In genomic region chr9:27334895-27335294, GRCm38 (mm10) we compare ENCODE assay signal across 19 mouse cellular contexts. TPM values are rescaled to one million over a fixed set of nuclear protein-coding genes. Genes with fewer than 3 reads are reported as not detected.
DNase-seq lines count a peak whose midpoint lies in the region; ATAC-seq lines count a peak whose summit lies in the region.
"Had no signal": no experiment of that assay in that cellular context is flagged by ENCODE, and none has a peak within 500 bp of the region (broad histone marks: within the 10 kb centered on the region; RNA-seq: fewer than 3 reads in every experiment).

No protein-coding gene starts in this region.

- no peaks in the 10 kb centered on the region for H3K4me1 ChIP-seq in embryonic facial prominence, embryonic 12.5 days
- H3K4me1 ChIP-seq in embryonic facial prominence, embryonic 10.5 days = no peaks in the 10 kb centered on the region; the same call in 1 of the 2 replicates
- H3K4me1 ChIP-seq in kidney, embryonic 16.5 days (ENCODE audit: insufficient read depth, low read length) = no peaks in the 10 kb centered on the region
- H3K4me1 ChIP-seq in midbrain, embryonic 15.5 days = no peaks in the 10 kb centered on the region

- no peaks in the 10 kb centered on the region for H3K36me3 ChIP-seq in embryonic facial prominence, embryonic 12.5 days
- H3K36me3 ChIP-seq in embryonic facial prominence, embryonic 10.5 days (replicated peaks) = peaks cover 24% of the 10 kb centered on the region
- no peaks in the 10 kb centered on the region for H3K36me3 ChIP-seq in kidney, embryonic 16.5 days (ENCODE audit: insufficient read depth, low read length)
- peaks cover 28% of the 10 kb centered on the region for H3K36me3 ChIP-seq in midbrain, embryonic 15.5 days (replicated peaks)

- H3K9ac ChIP-seq in embryonic facial prominence, embryonic 12.5 days = no peak overlapping the region
- H3K9ac ChIP-seq in kidney, embryonic 16.5 days (replicated peaks; ENCODE audit: low read length) = no peak overlapping the region
- H3K9ac ChIP-seq in midbrain, embryonic 15.5 days = no peak overlapping the region
- H3K9ac ChIP-seq: forebrain, embryonic 15.5 days; liver, postnatal 0 days had no signal

- no peaks in the 10 kb centered on the region for H3K9me3 ChIP-seq in embryonic facial prominence, embryonic 12.5 days
- H3K9me3 ChIP-seq in embryonic facial prominence, embryonic 10.5 days = no peaks in the 10 kb centered on the region
- H3K9me3 ChIP-seq in kidney, embryonic 16.5 days (ENCODE audit: low read length) = no peaks in the 10 kb centered on the region
- no peaks in the 10 kb centered on the region for H3K9me3 ChIP-seq in midbrain, embryonic 15.5 days
- H3K9me3 ChIP-seq: forebrain, embryonic 15.5 days; heart, embryonic 10.5 days had no signal

- H3K27ac ChIP-seq in embryonic facial prominence, embryonic 12.5 days = no peak overlapping the region
- H3K27ac ChIP-seq in embryonic facial prominence, embryonic 10.5 days (replicated peaks) = no peak overlapping the region
- no peak overlapping the region for H3K27ac ChIP-seq in kidney, embryonic 16.5 days (ENCODE audit: low read length)
- no peak overlapping the region for H3K27ac ChIP-seq in midbrain, embryonic 15.5 days
- H3K27ac ChIP-seq: forebrain, embryonic 15.5 days; heart, embryonic 10.5 days; stomach, postnatal 0 days had no signal

- ATAC-seq in embryonic facial prominence, embryonic 12.5 days (ENCODE audit: insufficient number of reproducible peaks, insufficient read depth, low FRiP score, low TSS enrichment) = peak; percentile 31; the same call in 1 of the 2 replicates
- peak; percentile 30 for ATAC-seq in kidney, embryonic 16.5 days (ENCODE audit: low FRiP score, low TSS enrichment)
- ATAC-seq in midbrain, embryonic 15.5 days (replicated peaks) = 0 out of 2 replicates have a peak, but pooled peaks have one; percentile 27
- ATAC-seq: forebrain, embryonic 15.5 days; intestine, postnatal 0 days; liver, postnatal 0 days had no signal

- DNase-seq in embryonic facial prominence, embryonic 10.5 days (ENCODE audit: low spot score) = no peak
- DNase-seq in kidney, adult 11 months = no peak
- peak; percentile 4 for DNase-seq in retina, postnatal 1 day
- DNase-seq in retina, embryonic 14.5 days (ENCODE audit: low spot score) = no peak
- no peak for DNase-seq in layer of hippocampus, postnatal 10 days (ENCODE audit: low spot score in 2 of 2)
- DNase-seq: adrenal gland, postnatal 36 days; cerebellum, adult 8-10 months; liver; liver, postnatal 0 days; lung, postnatal 36 days had no signal

- no peaks in the 10 kb centered on the region for H3K27me3 ChIP-seq in embryonic facial prominence, embryonic 12.5 days
- H3K27me3 ChIP-seq in embryonic facial prominence, embryonic 10.5 days (replicated peaks; ENCODE audit: low read depth, poor library complexity, severe bottlenecking) = no peaks in the 10 kb centered on the region
- H3K27me3 ChIP-seq in kidney, embryonic 16.5 days (ENCODE audit: insufficient read depth, low read length) = no peaks in the 10 kb centered on the region
- H3K27me3 ChIP-seq in midbrain, embryonic 15.5 days (replicated peaks) = no peaks in the 10 kb centered on the region
- H3K27me3 ChIP-seq: CH12.LX; forebrain, embryonic 15.5 days had no signal

- H3K4me3 ChIP-seq in embryonic facial prominence, embryonic 12.5 days = no peak overlapping the region
- no peak overlapping the region for H3K4me3 ChIP-seq in embryonic facial prominence, embryonic 10.5 days
- H3K4me3 ChIP-seq in kidney, embryonic 16.5 days (ENCODE audit: low read length) = no peak overlapping the region
- H3K4me3 ChIP-seq in midbrain, embryonic 15.5 days = no peak overlapping the region
- H3K4me3 ChIP-seq: erythroblast, embryonic 14.5 days; forebrain, embryonic 15.5 days; heart, embryonic 10.5 days had no signal

- H3K4me2 ChIP-seq in embryonic facial prominence, embryonic 12.5 days (replicated peaks) = no peak overlapping the region
- H3K4me2 ChIP-seq in kidney, embryonic 16.5 days (replicated peaks; ENCODE audit: low read depth, low read length) = no peak overlapping the region
- H3K4me2 ChIP-seq in midbrain, embryonic 15.5 days = no peak overlapping the region
- H3K4me2 ChIP-seq: forebrain, embryonic 15.5 days had no signal

- 71% methylated on average over 9 of the region's 9 CpGs for WGBS in embryonic facial prominence, embryonic 12.5 days
- WGBS in embryonic facial prominence, embryonic 10.5 days = 83% methylated on average over 9 of the region's 9 CpGs
- 60% methylated on average over 9 of the region's 9 CpGs for WGBS in kidney, embryonic 16.5 days
- 79% methylated on average over 9 of the region's 9 CpGs for WGBS in midbrain, embryonic 15.5 days

RNA-seq across cellular contexts. Expression of gene Igsf9b, which starts 35.9 kb away (rescaled TPM):
- 4.2 and 4.3 TPM in 2 replicates for polyA plus RNA-seq in embryonic facial prominence, embryonic 12.5 days (2016; fragmentation: Nextera tagmentation; extraction: Ambion mirVana)
- polyA plus RNA-seq in embryonic facial prominence, embryonic 10.5 days (2016; fragmentation: Nextera tagmentation; extraction: Ambion mirVana) = 4.2 and 4.8 TPM in 2 replicates
- 2.6 and 2.8 TPM in 2 replicates for polyA plus RNA-seq in kidney, embryonic 16.5 days (2015; fragmentation: Nextera tagmentation; extraction: Ambion mirVana)
- 22.7 and 23.1 TPM in 2 replicates for polyA plus RNA-seq in midbrain, embryonic 15.5 days (2015; fragmentation: Nextera tagmentation; extraction: Ambion mirVana)
- total RNA-seq in layer of hippocampus, postnatal 10 days (2021) = 10 to 100 TPM; 72.4 to 80.8 TPM
- polyA plus RNA-seq: erythroblast, embryonic 14.5 days had no signal
